Mouse (Mus musculus): Measurements from ENCODE around the gene Ikzf2.

DNA sequence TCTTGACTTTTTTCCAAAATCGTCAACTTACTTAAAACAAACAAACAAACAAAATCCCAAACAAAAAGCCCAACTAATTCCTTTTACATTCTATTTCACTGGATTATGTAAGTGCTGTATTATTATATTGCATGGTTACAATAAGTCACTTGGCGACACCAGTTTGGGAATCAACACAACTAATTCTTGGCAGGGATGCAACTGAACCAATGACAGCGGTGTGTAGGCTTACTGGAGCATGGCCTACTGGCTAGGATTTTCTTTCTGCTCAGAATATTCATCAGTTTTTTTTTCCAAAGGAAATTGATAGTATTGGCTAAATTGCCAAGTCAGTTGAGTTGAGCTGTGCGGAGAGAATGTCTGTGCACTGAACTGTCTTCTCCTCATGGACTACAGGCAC, 167.7 kb downstream of the Ikzf2 start:
- TF ChIP-seq CTCF (IDR thresholded peaks at IDR 0.05; ENCODE audit: borderline replicate concordance, insufficient read depth, low read length) (no peak), POLR2A (IDR thresholded peaks at IDR 0.05; ENCODE audit: low read depth, low read length) (no peak)

Data from embryonic fibroblast, embryonic 13.5 days (primary cell).